Mouse (Mus musculus) lung, embryonic 14.5 days (tissue): ENCODE measurements around the gene Tmem170b. TPM values are rescaled to one million over a fixed set of nuclear protein-coding genes. Genes with fewer than 3 reads are reported as not detected.

Source experiments
- ATAC-seq: fragments of 200-750 bp; cut with Nextera tagmentation; 2 replicates; pipeline ENCODE4 v1.8.0; 2017; ENCODE audit warnings: mild to moderate bottlenecking, moderate TSS enrichment, moderate library complexity; ENCODE audit not compliant: insufficient read depth
- DNase-seq: peaks from one replicate; pipeline ENCODE4 v3.0.0-alpha.2; 2015
- H3K27ac ChIP-seq: fragments of 300-500 bp; sonication (generic); 2 replicates; pipeline ENCODE4 v1.5.1; 2014; ENCODE audit warnings: low read depth, mild to moderate bottlenecking, moderate library complexity
- H3K27me3 ChIP-seq: fragments of 300-500 bp; sonication (generic); 2 replicates; pipeline ENCODE4 v1.6.1; 2014; ENCODE audit warnings: low read length, control low read depth; ENCODE audit not compliant: insufficient read depth
- H3K36me3 ChIP-seq: fragments of 300-500 bp; sonication (generic); 2 replicates; pipeline ENCODE4 v1.6.1; 2014; ENCODE audit warnings: control low read depth; ENCODE audit not compliant: insufficient read depth
- H3K4me1 ChIP-seq: fragments of 300-500 bp; sonication (generic); 2 replicates; pipeline ENCODE4 v1.6.1; 2014; ENCODE audit warnings: antibody characterized with exemption, control low read depth; ENCODE audit not compliant: insufficient read depth
- H3K4me2 ChIP-seq: fragments of 300-500 bp; sonication (generic); 2 replicates; pipeline ENCODE4 v1.6.1; 2014; ENCODE audit warnings: mild to moderate bottlenecking
- H3K4me3 ChIP-seq: fragments of 300-500 bp; sonication (generic); 2 replicates; pipeline ENCODE4 v1.5.1; 2014; ENCODE audit warnings: low read depth, low read length
- H3K9ac ChIP-seq: fragments of 300-500 bp; sonication (generic); 2 replicates; pipeline ENCODE4 v1.6.1; 2014
- H3K9me3 ChIP-seq: fragments of 300-500 bp; sonication (generic); 2 replicates; pipeline ENCODE4 v1.6.1; 2016; ENCODE audit warnings: low read depth, low read length, control low read depth
- CTCF ChIP-seq: IDR thresholded peaks from 2 replicates; pipeline ENCODE4 v1.5.1; 2016; ENCODE audit warnings: antibody characterized with exemption, low read depth
- WGBS: fragments of 180-500 bp; shearing (Covaris S2); extraction: QIAGEN DNeasy Blood & Tissue Kit; methylation state at CpG from one replicate; pipeline ENCODE4 v1.1.7; 2014; 5-methylcytosine and 5-hydroxymethylcytosine counted together
- polyA plus RNA-seq: library from polyadenylated mRNA; unstranded; fragments of >200 nt; fragmentation: Nextera tagmentation; extraction: Ambion mirVana; gene quantifications from 2 replicates; pipeline ENCODE4 v1.2.1, GENCODE M21; 2014

Tmem170b gene
- polyA plus RNA-seq, 1 experiment from 2014 or later: 13.8 TPM

DNA sequence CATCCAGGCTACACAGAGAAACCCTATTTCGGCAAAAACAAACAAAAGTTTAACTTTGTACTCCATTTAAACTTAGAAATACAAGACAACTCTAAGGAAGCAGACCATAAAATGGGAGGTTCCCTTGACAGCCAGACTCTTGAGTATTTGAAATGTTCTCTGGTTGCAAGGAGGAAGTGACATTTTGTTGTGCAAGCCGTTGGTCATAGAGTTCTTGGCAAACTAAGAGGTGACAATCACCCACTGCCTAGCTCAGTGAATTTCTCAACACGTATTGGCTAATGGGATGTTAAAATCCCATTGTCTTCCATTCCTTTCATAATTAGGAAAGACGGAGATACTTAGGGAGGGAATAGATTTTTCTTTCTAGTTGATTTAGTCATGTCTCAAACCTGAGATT, 5.7 kb upstream of the Tmem170b start:
- no peaks in the 10 kb centered on the region for H3K4me1 ChIP-seq
- H3K9me3 ChIP-seq: no peaks in the 10 kb centered on the region
- 70% methylated on average over 4 of the region's 4 CpGs for WGBS

DNA sequence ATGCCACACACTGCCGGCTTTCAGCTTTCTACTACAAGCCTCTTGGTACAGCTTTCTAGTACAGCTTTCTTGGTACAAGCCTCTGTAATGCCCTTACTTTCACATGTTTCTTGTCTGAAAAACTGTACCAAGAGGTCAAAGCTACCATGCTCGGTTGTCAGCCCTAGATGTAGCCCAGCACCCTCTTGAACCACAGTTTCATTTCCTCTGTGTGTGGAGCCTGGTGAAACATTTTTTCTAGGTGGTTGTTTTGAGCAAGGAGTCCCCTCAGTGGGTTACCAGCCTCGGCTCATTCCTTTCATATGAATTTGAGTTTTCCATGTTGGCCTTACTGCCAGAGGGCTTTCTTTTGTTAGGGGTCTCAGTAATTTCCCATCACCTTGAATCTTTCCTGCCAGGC, 4.7 kb upstream of the Tmem170b start:
- no peak for DNase-seq
- Histone ChIP-seq H3K27me3 (no peaks in the 10 kb centered on the region), H3K4me2 (no peak overlapping the region), H3K36me3 (no peaks in the 10 kb centered on the region), H3K4me1 (no peaks in the 10 kb centered on the region), H3K9ac (no peak overlapping the region), H3K9me3 (no peaks in the 10 kb centered on the region), H3K4me3 (no peak overlapping the region), H3K27ac (no peak overlapping the region)
- ATAC-seq: no peak
- TF ChIP-seq CTCF: no peak
- WGBS: 81% methylated on average over 3 of the region's 3 CpGs

More for the DNA sequence above, 5.7 kb upstream of the Tmem170b start:
- no peak for DNase-seq
- Histone ChIP-seq H3K4me3 (no peak overlapping the region), H3K36me3 (no peaks in the 10 kb centered on the region), H3K9ac (no peak overlapping the region), H3K27ac (no peak overlapping the region), H3K27me3 (no peaks in the 10 kb centered on the region), H3K4me2 (no peak overlapping the region)
- ATAC-seq: no peak
- no peak for TF ChIP-seq CTCF

DNA sequence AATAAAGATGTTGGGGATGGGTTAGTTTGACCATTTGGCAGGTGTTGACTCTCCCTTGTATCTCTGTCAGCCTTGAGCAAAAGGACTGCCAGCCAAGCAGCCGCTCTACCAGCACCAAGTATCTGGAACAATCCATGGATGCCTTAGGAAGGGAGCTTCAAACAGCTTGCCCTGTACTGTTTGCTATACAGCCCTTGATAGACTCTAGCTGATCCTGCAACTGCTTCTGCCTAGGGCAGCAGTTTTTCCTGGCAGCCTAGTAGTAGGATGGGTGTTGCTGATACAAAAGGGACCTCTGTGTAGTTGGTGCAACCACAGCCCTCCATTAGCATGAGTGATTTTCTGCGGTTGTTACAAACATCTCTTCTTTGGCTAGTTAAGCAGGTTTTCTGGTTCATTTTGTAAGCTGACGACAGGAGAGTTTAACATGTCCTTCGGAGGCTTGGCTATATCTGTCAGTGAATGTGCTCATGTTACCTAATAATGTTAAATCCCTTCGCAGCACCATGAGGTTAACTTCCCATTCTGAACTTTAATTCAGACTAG, 1.7 kb upstream of the Tmem170b start:
- Histone ChIP-seq H3K36me3 (no peaks in the 10 kb centered on the region), H3K9me3 (no peaks in the 10 kb centered on the region), H3K4me1 (no peaks in the 10 kb centered on the region), H3K4me3 (no peak overlapping the region), H3K9ac (no peak overlapping the region), H3K27ac (no peak overlapping the region), H3K4me2 (no peak overlapping the region), H3K27me3 (no peaks in the 10 kb centered on the region)
- DNase-seq (no peak), ATAC-seq (no peak)
- TF ChIP-seq CTCF: no peak
- 61% methylated on average over 5 of the region's 5 CpGs for WGBS

DNA sequence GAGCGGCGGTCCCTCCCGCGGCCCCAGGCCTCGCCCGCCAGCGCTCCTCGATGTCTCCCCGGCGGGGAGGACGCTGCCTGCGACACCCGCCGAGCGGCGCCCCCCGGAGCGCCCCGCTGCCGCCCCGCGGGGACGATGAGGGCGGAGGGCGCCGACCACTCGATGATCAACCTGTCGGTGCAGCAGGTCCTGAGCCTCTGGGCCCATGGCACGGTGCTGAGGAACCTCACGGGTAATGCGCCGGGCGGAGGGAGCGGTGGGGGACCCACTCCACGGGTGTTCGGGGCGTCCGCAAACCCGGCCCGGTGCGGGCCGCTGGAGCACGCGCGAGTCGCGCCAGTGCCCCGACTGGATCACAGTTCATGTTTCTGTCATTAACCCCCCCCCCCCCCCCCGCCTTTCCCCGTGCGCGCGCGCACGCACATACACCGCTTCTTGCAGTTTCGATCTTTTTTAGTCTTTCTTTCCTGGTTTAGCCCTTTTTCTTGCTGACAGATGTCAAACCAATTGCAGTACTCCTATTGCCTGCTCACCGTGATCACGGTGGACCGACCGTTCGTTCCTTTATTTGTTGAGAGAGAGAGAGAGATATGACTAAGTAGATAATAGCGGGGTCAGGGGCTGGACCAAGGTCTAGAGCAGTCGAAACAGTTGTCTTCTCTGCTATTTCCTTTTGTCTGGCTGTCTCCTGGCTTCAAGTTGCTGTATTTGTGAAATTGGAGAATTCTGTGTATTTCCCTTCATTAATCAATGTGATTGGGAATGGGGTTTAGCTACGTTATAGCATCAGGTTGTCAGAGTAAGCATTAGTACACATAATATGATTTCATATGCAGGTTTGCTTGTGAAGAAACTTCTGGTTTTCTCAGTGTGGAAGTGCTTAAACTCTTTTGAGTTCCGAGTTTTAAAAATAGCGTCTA, 634 bp downstream of the Tmem170b start:
- TF ChIP-seq CTCF: no peak
- 2% methylated on average over 42 of the region's 67 CpGs for WGBS

DNA sequence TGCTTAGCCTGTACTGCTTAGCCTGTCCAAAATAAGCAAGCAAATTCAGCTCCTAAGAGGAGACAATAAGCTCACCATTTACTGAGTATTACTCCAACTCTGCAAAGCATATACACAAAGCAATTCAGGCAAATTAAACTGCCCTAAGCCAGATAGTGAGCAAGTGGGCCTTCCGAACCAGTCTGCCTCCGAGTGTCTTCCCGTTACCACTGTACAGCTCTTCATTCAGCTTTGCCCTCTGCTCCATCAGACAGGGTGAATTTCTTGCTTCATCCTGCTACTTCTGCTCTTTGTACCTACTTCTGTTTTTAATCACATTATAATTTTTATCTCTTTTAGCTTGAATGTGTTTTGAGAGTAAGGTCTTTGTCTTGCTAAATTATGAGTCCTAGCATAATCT, 1.9 kb downstream of the Tmem170b start:
- no peak for ATAC-seq
- no peak overlapping the region for H3K9ac ChIP-seq
- H3K36me3 ChIP-seq: no peaks in the 10 kb centered on the region
- TF ChIP-seq CTCF: no peak
- no peak for DNase-seq
- no peaks in the 10 kb centered on the region for H3K4me1 ChIP-seq
- WGBS: 69% methylated on average over 3 of the region's 3 CpGs
- peak overlapping the region; percentile 82 for H3K4me2 ChIP-seq
- H3K27me3 ChIP-seq: no peaks in the 10 kb centered on the region
- H3K9me3 ChIP-seq: no peaks in the 10 kb centered on the region
- no peak overlapping the region for H3K27ac ChIP-seq
- H3K4me3 ChIP-seq: no peak overlapping the region; the same call in 1 of the 2 replicates

More for the DNA sequence above, 634 bp downstream of the Tmem170b start:
- H3K9me3 ChIP-seq: no peaks in the 10 kb centered on the region
- ATAC-seq: peak; percentile 33; the same call in 1 of the 2 replicates
- peak overlapping the region; percentile 88 for H3K9ac ChIP-seq
- no peaks in the 10 kb centered on the region for H3K4me1 ChIP-seq
- peak overlapping the region; percentile 73 for H3K27ac ChIP-seq
- H3K4me2 ChIP-seq: peak overlapping the region; percentile 82
- no peaks in the 10 kb centered on the region for H3K27me3 ChIP-seq
- H3K4me3 ChIP-seq: peak overlapping the region; percentile 91
- peak; percentile 31 for DNase-seq
- no peaks in the 10 kb centered on the region for H3K36me3 ChIP-seq

DNA sequence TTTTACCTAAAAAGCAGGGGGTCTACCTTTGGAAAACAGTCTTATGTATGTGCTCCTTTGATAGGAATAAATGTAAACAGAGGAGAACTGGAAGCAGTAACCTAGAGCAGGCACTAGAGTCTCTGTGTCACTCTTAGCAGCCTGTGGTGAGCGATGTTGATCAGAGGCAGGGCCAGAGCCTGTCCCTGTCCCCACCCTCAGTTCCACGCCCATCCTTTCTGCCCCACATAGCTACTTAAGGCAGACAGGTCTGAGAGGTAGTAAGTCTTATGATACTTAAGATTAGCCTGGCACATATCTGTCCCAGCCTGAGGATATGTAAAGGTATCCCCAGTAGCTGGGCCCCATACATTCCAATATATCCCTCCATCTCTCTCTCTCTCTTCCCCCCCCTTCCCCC, 2.9 kb downstream of the Tmem170b start:
- ATAC-seq (no peak), DNase-seq (no peak)
- Histone ChIP-seq H3K27ac (no peak overlapping the region), H3K36me3 (no peaks in the 10 kb centered on the region), H3K4me1 (no peaks in the 10 kb centered on the region), H3K4me2 (no peak overlapping the region), H3K4me3 (no peak overlapping the region), H3K9me3 (no peaks in the 10 kb centered on the region), H3K27me3 (no peaks in the 10 kb centered on the region), H3K9ac (no peak overlapping the region)
- no peak for TF ChIP-seq CTCF
- WGBS: 46% methylated on average over 2 of the region's 2 CpGs

- Histone ChIP-seq H3K4me1 (no peaks in the 10 kb centered on the region), H3K4me2 (no peak overlapping the region), H3K4me3 (no peak overlapping the region), H3K9me3 (no peaks in the 10 kb centered on the region), H3K27me3 (no peaks in the 10 kb centered on the region), H3K27ac (no peak overlapping the region), H3K9ac (no peak overlapping the region), H3K36me3 (no peaks in the 10 kb centered on the region)
- ATAC-seq: no peak
- 71% methylated on average over 1 of the region's 1 CpGs for WGBS
- no peak for TF ChIP-seq CTCF
- DNase-seq: no peak
Measured at GRCm38 (mm10) chr13:41611046-41611445, 5.3 kb downstream of the Tmem170b start.
